Mouse (Mus musculus) forebrain, embryonic 11.5 days (tissue): Measurements from ENCODE around the gene Ift20. TPM values are rescaled to one million over a fixed set of nuclear protein-coding genes. Genes with fewer than 3 reads are reported as not detected.
"Not testable (repeated sequence)": the region's sequence is repeated elsewhere in the genome, so short reads cannot be mapped to it uniquely, and the experiment has no call there.

Source experiments
- ATAC-seq: fragments of 200-750 bp; cut with Nextera tagmentation; replicated peaks from 2 replicates; pipeline ENCODE4 v1.8.0; 2017; ENCODE audit warnings: moderate TSS enrichment; ENCODE audit not compliant: low FRiP score
- DNase-seq: peaks from one replicate; pipeline ENCODE4 v3.0.0-alpha.2; 2017; ENCODE audit warnings: low spot score
- H3K27ac ChIP-seq: fragments of 300-500 bp; sonication (generic); 2 replicates; pipeline ENCODE4 v1.5.1; 2014; ENCODE audit warnings: low read depth, low read length
- H3K27me3 ChIP-seq: fragments of 300-500 bp; sonication (generic); 2 replicates; pipeline ENCODE4 v1.6.1; 2014; ENCODE audit warnings: mild to moderate bottlenecking, low read length, mixed read lengths; ENCODE audit not compliant: control insufficient read depth, insufficient read depth
- H3K36me3 ChIP-seq: fragments of 300-500 bp; sonication (generic); 2 replicates; pipeline ENCODE4 v1.6.1; 2014; ENCODE audit warnings: mild to moderate bottlenecking, low read length, moderate library complexity, mixed read lengths; ENCODE audit not compliant: control insufficient read depth, insufficient read depth
- H3K4me1 ChIP-seq: fragments of 300-500 bp; sonication (generic); replicated peaks from 2 replicates; pipeline ENCODE4 v1.6.1; 2014; ENCODE audit warnings: low read length, mixed read lengths; ENCODE audit not compliant: control insufficient read depth, insufficient read depth
- H3K4me2 ChIP-seq: fragments of 300-500 bp; sonication (generic); 2 replicates; pipeline ENCODE4 v1.6.1; 2014; ENCODE audit warnings: low read depth, mild to moderate bottlenecking, low read length, moderate library complexity, mixed read lengths; ENCODE audit not compliant: severe bottlenecking
- H3K4me3 ChIP-seq: fragments of 300-500 bp; sonication (generic); 2 replicates; pipeline ENCODE4 v1.5.1; 2014; ENCODE audit warnings: low read depth, low read length
- H3K9ac ChIP-seq: fragments of 300-500 bp; sonication (generic); 2 replicates; pipeline ENCODE4 v1.6.1; 2014; ENCODE audit warnings: low read length
- H3K9me3 ChIP-seq: fragments of 300-500 bp; sonication (generic); 2 replicates; pipeline ENCODE4 v1.6.1; 2016; ENCODE audit warnings: low read length, mixed read lengths; ENCODE audit not compliant: control insufficient read depth
- WGBS: fragments of 180-500 bp; shearing (Covaris S2); extraction: QIAGEN DNeasy Blood & Tissue Kit; methylation state at CpG from one replicate; pipeline ENCODE4 v1.1.7; 2014; 5-methylcytosine and 5-hydroxymethylcytosine counted together
- polyA plus RNA-seq: library from polyadenylated mRNA; unstranded; fragments of >200 nt; fragmentation: Nextera tagmentation; extraction: Ambion mirVana; gene quantifications from 2 replicates; pipeline ENCODE4 v1.2.1, GENCODE M21; 2014

Ift20 gene
- polyA plus RNA-seq, 1 experiment from 2014 or later, result 92.3 TPM

GRCm38 (mm10) chr11:78566775-78567174 is 30.6 kb downstream of the Ift20 start:
- no peak for ATAC-seq
- Histone ChIP-seq H3K36me3 (peaks cover 2% of the 10 kb centered on the region; the same call in 1 of the 2 replicates), H3K27ac (no peak overlapping the region)

GRCm38 (mm10) chr11:78567614-78568013 is 31.5 kb downstream of the Ift20 start:
- H3K9ac ChIP-seq, result no peak overlapping the region
- no peak overlapping the region for H3K27ac ChIP-seq
- no peak for ATAC-seq
- no peaks in the 10 kb centered on the region for H3K4me1 ChIP-seq
- no peaks in the 10 kb centered on the region for H3K9me3 ChIP-seq
- DNase-seq, result no peak
- H3K4me3 ChIP-seq, result no peak overlapping the region
- peaks cover 2% of the 10 kb centered on the region; the same call in 1 of the 2 replicates for H3K36me3 ChIP-seq
- no peak overlapping the region for H3K4me2 ChIP-seq
- H3K27me3 ChIP-seq, result no peaks in the 10 kb centered on the region
- 96% methylated on average over 6 of the region's 6 CpGs for WGBS

More at GRCm38 (mm10) chr11:78566775-78567174, 30.6 kb downstream of the Ift20 start:
- Histone ChIP-seq H3K9ac (no peak overlapping the region), H3K4me3 (no peak overlapping the region), H3K27me3 (no peaks in the 10 kb centered on the region), H3K9me3 (no peaks in the 10 kb centered on the region), H3K4me1 (no peaks in the 10 kb centered on the region), H3K4me2 (no peak overlapping the region)
- 91% methylated on average over 6 of the region's 6 CpGs for WGBS
- no peak for DNase-seq

DNA sequence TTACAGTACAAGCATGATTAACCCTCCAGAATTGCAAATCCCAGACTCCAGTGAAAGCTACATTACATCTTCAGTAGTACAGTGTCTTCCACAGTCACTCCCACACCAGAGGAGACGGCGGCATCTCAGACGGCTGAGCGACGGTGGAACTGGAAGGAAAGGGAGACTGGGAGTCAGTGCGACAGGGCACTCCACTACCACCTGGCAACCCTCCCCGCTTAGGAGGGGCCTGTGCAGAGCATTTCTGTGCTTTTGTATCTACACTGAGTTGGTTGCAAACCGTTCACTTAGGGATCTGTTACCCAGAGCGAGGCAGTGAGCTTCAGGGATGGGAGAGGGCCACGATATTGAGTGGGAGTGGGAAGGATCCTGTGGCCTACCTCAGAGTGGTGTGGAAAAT is 32.7 kb downstream of the Ift20 start:
- H3K4me2 ChIP-seq, result no peak overlapping the region
- no peaks in the 10 kb centered on the region for H3K4me1 ChIP-seq
- H3K27ac ChIP-seq, result no peak overlapping the region
- ATAC-seq (no peak), DNase-seq (no peak)
- no peaks in the 10 kb centered on the region for H3K9me3 ChIP-seq
- H3K4me3 ChIP-seq, result no peak overlapping the region
- 90% methylated on average over 10 of the region's 10 CpGs for WGBS
- H3K27me3 ChIP-seq, result no peaks in the 10 kb centered on the region
- H3K36me3 ChIP-seq, result peaks cover 2% of the 10 kb centered on the region; the same call in 1 of the 2 replicates
- H3K9ac ChIP-seq, result no peak overlapping the region

- H3K9me3 ChIP-seq, result no peaks in the 10 kb centered on the region
- 65% methylated on average over 3 of the region's 3 CpGs for WGBS
- no peak overlapping the region for H3K27ac ChIP-seq
- H3K9ac ChIP-seq, result no peak overlapping the region
- H3K4me2 ChIP-seq, result no peak overlapping the region
- H3K4me3 ChIP-seq, result no peak overlapping the region
- no peaks in the 10 kb centered on the region for H3K27me3 ChIP-seq
- H3K4me1 ChIP-seq, result no peaks in the 10 kb centered on the region
- H3K36me3 ChIP-seq, result peaks cover 5% of the 10 kb centered on the region; the same call in 1 of the 2 replicates
- DNase-seq (no peak), ATAC-seq (no peak)
These were observed 33.6 kb downstream of the Ift20 start for GRCm38 (mm10) chr11:78569806-78570205.

DNA sequence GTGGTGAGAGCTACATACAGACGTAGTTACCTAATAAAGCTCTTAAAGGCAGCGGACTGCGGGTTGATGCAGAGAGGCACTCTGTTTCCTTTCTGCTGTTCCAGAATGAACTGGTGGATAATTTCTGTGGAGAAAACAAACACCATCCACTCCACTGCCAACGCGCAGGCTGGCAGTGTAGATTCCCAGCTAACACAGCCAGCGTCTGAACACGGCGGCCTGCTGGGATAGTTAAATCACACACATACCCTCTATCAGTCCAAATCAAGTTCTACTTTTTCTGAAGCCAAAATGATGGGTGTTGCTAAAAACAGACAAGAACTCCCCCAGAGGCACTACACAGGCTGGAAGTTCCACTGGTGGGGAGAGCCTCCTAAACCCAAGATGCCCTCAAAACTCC is 35.3 kb downstream of the Ift20 start:
- ATAC-seq (no peak), DNase-seq (no peak)
- Histone ChIP-seq H3K4me3 (no peak overlapping the region), H3K9me3 (no peaks in the 10 kb centered on the region), H3K27ac (no peak overlapping the region), H3K36me3 (peaks cover 5% of the 10 kb centered on the region; the same call in 1 of the 2 replicates), H3K4me1 (no peaks in the 10 kb centered on the region), H3K9ac (no peak overlapping the region), H3K27me3 (no peaks in the 10 kb centered on the region), H3K4me2 (no peak overlapping the region)
- WGBS, result 95% methylated on average over 8 of the region's 8 CpGs

GRCm38 (mm10) chr11:78571854-78572253 is 35.7 kb downstream of the Ift20 start:
- ATAC-seq (no peak), DNase-seq (no peak)
- Histone ChIP-seq H3K27ac (no peak overlapping the region), H3K9me3 (no peaks in the 10 kb centered on the region), H3K4me1 (no peaks in the 10 kb centered on the region), H3K4me3 (no peak overlapping the region), H3K4me2 (no peak overlapping the region), H3K36me3 (peaks cover 5% of the 10 kb centered on the region; the same call in 1 of the 2 replicates), H3K27me3 (no peaks in the 10 kb centered on the region), H3K9ac (no peak overlapping the region)
- WGBS, result 97% methylated on average over 6 of the region's 6 CpGs

DNA sequence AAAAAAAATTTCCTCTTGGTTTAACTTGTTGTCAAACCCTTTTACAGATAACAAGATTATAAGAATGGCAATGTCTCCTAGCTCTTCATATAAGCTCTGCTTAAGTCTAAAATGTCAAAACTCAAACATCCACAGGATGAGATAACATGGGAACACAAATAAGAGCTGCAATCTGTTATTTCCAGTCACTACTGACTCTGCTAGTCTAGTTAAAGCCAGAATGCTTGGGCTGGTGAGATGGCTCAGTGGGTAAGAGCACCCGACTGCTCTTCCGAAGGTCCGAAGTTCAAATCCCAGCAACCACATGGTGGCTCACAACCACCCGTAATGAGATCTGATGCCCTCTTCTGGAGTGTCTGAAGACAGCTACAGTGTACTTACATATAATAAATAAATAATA is 37.9 kb downstream of the Ift20 start:
- ATAC-seq, H3K9me3 ChIP-seq, H3K27ac ChIP-seq, H3K4me2 ChIP-seq, H3K4me1 ChIP-seq, DNase-seq, H3K9ac ChIP-seq, H3K27me3 ChIP-seq, H3K4me3 ChIP-seq, H3K36me3 ChIP-seq: not testable (repeated sequence)
- WGBS, result 91% methylated on average over 3 of the region's 4 CpGs

DNA sequence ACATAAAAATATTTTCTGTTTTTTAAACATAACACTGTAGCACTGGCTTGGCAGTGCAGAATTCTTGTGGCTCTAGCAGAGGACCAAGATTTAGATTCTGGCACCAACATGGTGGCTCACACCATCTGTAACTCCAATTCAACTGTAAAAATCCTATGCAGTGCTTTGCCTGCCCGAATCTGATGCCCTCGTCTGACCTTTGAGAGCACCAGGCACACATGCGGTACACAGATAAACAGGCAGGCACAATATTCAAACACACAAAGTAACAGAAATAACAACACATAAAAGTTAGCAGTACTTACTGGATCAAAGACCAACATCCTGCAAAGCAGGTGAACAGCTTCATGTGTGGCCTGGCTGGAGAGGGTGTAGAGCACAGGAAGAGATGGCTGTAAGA is 38.4 kb downstream of the Ift20 start:
- Histone ChIP-seq H3K27me3 (no peaks in the 10 kb centered on the region), H3K36me3 (peaks cover 5% of the 10 kb centered on the region; the same call in 1 of the 2 replicates), H3K9ac (no peak overlapping the region), H3K4me2 (no peak overlapping the region), H3K4me3 (no peak overlapping the region), H3K9me3 (no peaks in the 10 kb centered on the region), H3K4me1 (no peaks in the 10 kb centered on the region), H3K27ac (no peak overlapping the region)
- WGBS, result 97% methylated on average over 3 of the region's 3 CpGs
- DNase-seq (no peak), ATAC-seq (no peak)

DNA sequence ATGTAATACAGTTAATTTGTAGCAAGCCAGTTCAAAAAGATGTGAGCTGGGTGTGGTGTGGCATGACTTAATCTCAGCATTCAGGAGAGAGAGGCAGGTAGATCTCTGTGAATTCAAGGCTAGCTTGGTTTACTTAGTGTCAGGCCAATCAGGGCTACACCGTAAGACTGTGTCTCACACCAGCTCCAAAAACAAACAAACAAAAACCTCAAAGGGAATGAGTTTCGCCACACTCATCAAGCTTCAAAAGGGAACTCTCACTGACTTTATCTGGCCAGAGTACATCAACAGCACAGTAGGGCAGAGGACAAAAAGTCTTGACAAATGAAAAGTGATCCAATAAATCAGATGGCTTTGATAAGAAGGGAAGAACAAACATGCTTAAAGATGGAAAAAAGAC is 38.8 kb downstream of the Ift20 start:
- Histone ChIP-seq H3K36me3 (peaks cover 5% of the 10 kb centered on the region; the same call in 1 of the 2 replicates), H3K9ac (no peak overlapping the region), H3K27me3 (no peaks in the 10 kb centered on the region), H3K4me2 (no peak overlapping the region), H3K27ac (no peak overlapping the region), H3K9me3 (no peaks in the 10 kb centered on the region), H3K4me1 (no peaks in the 10 kb centered on the region), H3K4me3 (no peak overlapping the region)
- DNase-seq (no peak), ATAC-seq (no peak)
- 80% methylated on average over 2 of the region's 2 CpGs for WGBS
